Comparison of ENCODE assay signal across 38 mouse cellular contexts in genomic region chr1:88246386-88246785, GRCm38 (mm10). TPM values are rescaled to one million over a fixed set of nuclear protein-coding genes. Genes with fewer than 3 reads are reported as not detected.
"Had no signal": no experiment of that assay in that cellular context is flagged by ENCODE, and none has a peak within 500 bp of the region (broad histone marks: within the 10 kb centered on the region; RNA-seq: fewer than 3 reads in every experiment).

No protein-coding gene starts in this region.

- H3K27me3 ChIP-seq: embryonic facial prominence, embryonic 12.5 days; embryonic facial prominence, embryonic 13.5 days; embryonic facial prominence, embryonic 15.5 days; forebrain, embryonic 12.5 days; forebrain, embryonic 13.5 days; forebrain, embryonic 15.5 days had no signal

- H3K9ac ChIP-seq: embryonic facial prominence, embryonic 12.5 days; embryonic facial prominence, embryonic 13.5 days; embryonic facial prominence, embryonic 15.5 days; forebrain, embryonic 12.5 days; forebrain, embryonic 13.5 days; forebrain, embryonic 15.5 days; forebrain, postnatal 0 days had no signal

- H3K27ac ChIP-seq: embryonic facial prominence, embryonic 10.5 days; embryonic facial prominence, embryonic 12.5 days; embryonic facial prominence, embryonic 13.5 days; embryonic facial prominence, embryonic 15.5 days; forebrain, embryonic 10.5 days; forebrain, embryonic 12.5 days; forebrain, embryonic 13.5 days; forebrain, embryonic 15.5 days; gastrocnemius, adult 2 months; heart, adult 2 months had no signal

- ATAC-seq: forebrain, embryonic 13.5 days; forebrain, embryonic 14.5 days; forebrain, embryonic 15.5 days; forebrain, embryonic 16.5 days; forebrain, postnatal 0 days had no signal

- DNase-seq: cerebellum, adult 2 months; cerebellum, adult 8-10 months; cerebellum, adult 9-10 months; cerebellum, adult 9-11 months; cerebellum, postnatal 10 days; cerebellum, postnatal 14 days; cerebellum, postnatal 25 days; cerebellum, postnatal 36 days; embryo, embryonic 11 days; forebrain, postnatal 0 days; gastrocnemius, adult 2 months; gastrocnemius, postnatal 10 days; gastrocnemius, postnatal 14 days; gastrocnemius, postnatal 25 days; gastrocnemius, postnatal 36 days; heart, adult 11 months; heart, adult 18-20 months; heart, adult 2 months had no signal

- H3K4me2 ChIP-seq: embryonic facial prominence, embryonic 12.5 days; embryonic facial prominence, embryonic 13.5 days; embryonic facial prominence, embryonic 15.5 days; forebrain, embryonic 12.5 days; forebrain, embryonic 13.5 days; forebrain, embryonic 15.5 days had no signal

- H3K4me3 ChIP-seq: embryonic facial prominence, embryonic 10.5 days; embryonic facial prominence, embryonic 12.5 days; embryonic facial prominence, embryonic 13.5 days; embryonic facial prominence, embryonic 15.5 days; erythroblast, embryonic 14.5 days; forebrain, embryonic 10.5 days; forebrain, embryonic 12.5 days; forebrain, embryonic 13.5 days; forebrain, embryonic 15.5 days; gastrocnemius, adult 2 months; heart, adult 2 months had no signal

- H3K4me1 ChIP-seq: embryonic facial prominence, embryonic 10.5 days; embryonic facial prominence, embryonic 12.5 days; embryonic facial prominence, embryonic 13.5 days; embryonic facial prominence, embryonic 15.5 days; forebrain, embryonic 10.5 days; forebrain, embryonic 12.5 days; forebrain, embryonic 13.5 days; forebrain, embryonic 15.5 days had no signal

- H3K36me3 ChIP-seq: embryonic facial prominence, embryonic 10.5 days; embryonic facial prominence, embryonic 12.5 days; embryonic facial prominence, embryonic 13.5 days; embryonic facial prominence, embryonic 15.5 days; forebrain, embryonic 10.5 days; forebrain, embryonic 12.5 days; forebrain, embryonic 15.5 days had no signal

RNA-seq across cellular contexts. Expression of gene Mroh2a, which starts 19.6 kb away (rescaled TPM):
- total RNA-seq: forebrain, postnatal 0 days; gastrocnemius, adult 18-20 months; gastrocnemius, adult 2 months; gastrocnemius, adult 8-10 months; gastrocnemius, postnatal 14 days; gastrocnemius, postnatal 25 days; gastrocnemius, postnatal 36 days; heart, adult 18-20 months had no signal
- polyA plus RNA-seq: cortical plate, adult 2 months; erythroblast, embryonic 14.5 days had no signal

RNA-seq across cellular contexts. Expression of gene Trpm8, which starts 31.1 kb away (rescaled TPM):
- total RNA-seq: common myeloid progenitor, adult 5-6 weeks; gastrocnemius, adult 18-20 months; gastrocnemius, adult 2 months; gastrocnemius, adult 8-10 months; gastrocnemius, postnatal 10 days; gastrocnemius, postnatal 14 days; gastrocnemius, postnatal 25 days; gastrocnemius, postnatal 36 days; gastrocnemius, postnatal 4 days; granulocyte monocyte progenitor cell, adult 5-6 weeks; heart, adult 18-20 months; heart, adult 2 months had no signal
- polyA plus RNA-seq: embryonic facial prominence, embryonic 10.5 days; embryonic facial prominence, embryonic 11.5 days; embryonic facial prominence, embryonic 12.5 days; embryonic facial prominence, embryonic 13.5 days; erythroblast, embryonic 14.5 days; forebrain, embryonic 10.5 days; forebrain, embryonic 11.5 days; forebrain, embryonic 12.5 days; forebrain, embryonic 14.5 days; gonadal fat pad, adult 2 months; heart, adult 2 months had no signal

RNA-seq across cellular contexts. Expression of gene Ugt1a1, which starts 34.6 kb away (rescaled TPM):
- total RNA-seq: common myeloid progenitor, adult 5-6 weeks; gastrocnemius, adult 2 months; gastrocnemius, postnatal 10 days; gastrocnemius, postnatal 36 days; heart, adult 2 months had no signal
- polyA plus RNA-seq: cerebellum, adult 2 months; embryonic facial prominence, embryonic 10.5 days; embryonic facial prominence, embryonic 11.5 days; embryonic facial prominence, embryonic 12.5 days; embryonic facial prominence, embryonic 13.5 days; erythroblast, embryonic 14.5 days; forebrain, embryonic 11.5 days; forebrain, embryonic 12.5 days; forebrain, embryonic 13.5 days; forebrain, embryonic 14.5 days; forebrain, embryonic 15.5 days; forebrain, embryonic 16.5 days; forebrain, postnatal 0 days; heart, adult 2 months had no signal

RNA-seq across cellular contexts. Expression of gene Dnajb3, which starts 40.8 kb away (rescaled TPM):
- total RNA-seq: gastrocnemius, adult 18-20 months; gastrocnemius, adult 2 months; gastrocnemius, adult 8-10 months; gastrocnemius, postnatal 36 days; granulocyte monocyte progenitor cell, adult 5-6 weeks had no signal
